Mouse (Mus musculus): ENCODE data around the gene Fgfr2. TPM values are rescaled to one million over a fixed set of nuclear protein-coding genes. Genes with fewer than 3 reads are reported as not detected.
A peak's percentile ranks its signal among the peaks of the same experiment; 100 is the strongest.

Fgfr2 gene
- total and polyA plus RNA-seq, 3 experiments = 47.1 to 245 (median 178) TPM

DNA sequence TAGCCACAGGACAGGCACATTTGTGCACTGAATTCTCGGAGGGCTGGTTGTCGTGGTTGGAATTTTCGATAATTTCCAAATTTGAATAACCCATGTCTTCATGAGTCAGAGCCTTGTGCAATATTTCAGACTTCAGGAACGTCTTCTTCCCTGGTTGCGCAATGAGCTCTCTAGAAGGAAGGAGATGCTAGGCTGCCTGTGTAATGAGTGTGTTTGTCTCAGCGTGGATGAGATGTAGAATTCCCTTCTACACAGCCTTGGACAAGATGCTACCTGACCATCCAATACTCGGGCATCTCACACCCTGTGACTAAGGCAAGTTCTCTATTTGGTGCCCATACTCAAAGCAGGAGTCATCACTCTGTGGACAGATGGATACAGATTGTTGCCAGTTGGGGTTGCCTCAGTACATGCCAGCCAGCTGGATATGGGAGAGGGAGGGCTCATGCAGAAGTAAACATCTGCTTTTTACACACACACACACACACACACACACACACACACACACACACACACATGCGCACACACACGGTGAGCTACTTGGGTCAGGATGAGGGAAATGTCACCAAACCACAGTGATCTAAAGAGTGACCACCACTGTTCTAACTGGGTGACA lies 2179.8 kb downstream of the Fgfr2 start:
- DNase-seq = no peak

- DNase-seq = no peak
Measured at GRCm38 (mm10) chr7:130940733-130941132, 2182.4 kb downstream of the Fgfr2 start.

DNA sequence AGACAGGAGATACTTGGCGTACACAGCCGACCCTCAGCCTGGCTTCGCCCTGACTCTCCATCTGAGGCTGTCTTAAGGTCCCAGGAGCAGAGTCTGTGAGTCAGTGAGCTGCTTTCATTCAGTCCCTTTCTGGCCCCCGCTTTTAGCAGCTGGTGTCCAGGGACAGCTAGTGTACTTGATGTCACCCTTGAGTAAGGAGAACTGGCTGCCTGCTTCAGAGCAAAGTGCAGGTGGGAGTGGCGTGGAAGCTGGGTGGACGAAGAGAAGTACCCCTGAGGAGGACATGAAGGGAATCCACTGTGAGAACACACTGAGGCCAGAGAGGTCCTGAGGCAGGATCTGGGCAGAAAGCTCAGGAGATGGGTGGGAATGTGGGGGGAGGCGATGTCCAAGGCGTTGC lies 2184.3 kb downstream of the Fgfr2 start:
- DNase-seq = no peak

DNA sequence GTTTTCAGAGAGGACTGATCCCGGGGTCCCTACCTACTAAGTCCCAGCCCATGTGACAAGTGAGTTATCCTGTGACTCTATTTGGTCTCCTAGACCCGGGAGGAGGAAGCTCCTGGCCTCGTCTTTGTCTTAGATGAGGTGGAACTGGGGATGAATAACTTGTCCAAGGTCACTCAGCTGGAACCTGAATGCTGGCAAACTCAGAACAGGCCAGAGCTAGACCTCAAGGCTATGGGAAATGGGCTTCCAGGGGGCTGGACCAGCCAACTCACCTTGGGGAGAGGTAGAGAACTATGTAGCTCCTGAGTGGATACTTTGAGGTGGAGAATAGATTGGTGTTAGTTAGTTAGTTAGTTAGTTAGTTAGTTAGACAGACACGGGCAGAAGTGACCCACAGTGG lies 2185.1 kb downstream of the Fgfr2 start:
- no peak for DNase-seq

- DNase-seq = no peak
Measured at GRCm38 (mm10) chr7:130937266-130937841, 2185.8 kb downstream of the Fgfr2 start.

DNA sequence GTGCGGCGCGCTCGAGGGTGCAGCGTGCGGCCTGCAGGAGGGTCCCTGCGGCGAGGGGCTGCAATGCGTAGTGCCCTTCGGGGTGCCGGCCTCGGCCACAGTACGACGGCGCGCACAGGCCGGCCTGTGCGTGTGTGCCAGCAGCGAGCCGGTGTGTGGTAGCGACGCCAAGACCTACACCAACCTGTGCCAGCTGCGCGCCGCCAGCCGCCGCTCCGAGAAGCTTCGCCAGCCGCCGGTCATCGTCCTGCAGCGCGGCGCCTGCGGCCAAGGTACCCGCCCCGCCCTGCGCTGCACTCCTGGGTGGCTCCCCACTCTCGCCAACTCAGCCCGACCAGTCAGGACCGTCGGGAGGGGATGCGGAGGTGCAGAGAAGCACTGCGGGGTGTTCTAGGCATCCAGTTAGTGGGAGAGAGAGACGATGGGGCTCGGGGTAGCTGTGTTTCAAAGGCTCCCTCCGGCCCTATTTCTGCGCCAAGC lies 2186.6 kb downstream of the Fgfr2 start:
- peak; percentile 74 for DNase-seq

DNA sequence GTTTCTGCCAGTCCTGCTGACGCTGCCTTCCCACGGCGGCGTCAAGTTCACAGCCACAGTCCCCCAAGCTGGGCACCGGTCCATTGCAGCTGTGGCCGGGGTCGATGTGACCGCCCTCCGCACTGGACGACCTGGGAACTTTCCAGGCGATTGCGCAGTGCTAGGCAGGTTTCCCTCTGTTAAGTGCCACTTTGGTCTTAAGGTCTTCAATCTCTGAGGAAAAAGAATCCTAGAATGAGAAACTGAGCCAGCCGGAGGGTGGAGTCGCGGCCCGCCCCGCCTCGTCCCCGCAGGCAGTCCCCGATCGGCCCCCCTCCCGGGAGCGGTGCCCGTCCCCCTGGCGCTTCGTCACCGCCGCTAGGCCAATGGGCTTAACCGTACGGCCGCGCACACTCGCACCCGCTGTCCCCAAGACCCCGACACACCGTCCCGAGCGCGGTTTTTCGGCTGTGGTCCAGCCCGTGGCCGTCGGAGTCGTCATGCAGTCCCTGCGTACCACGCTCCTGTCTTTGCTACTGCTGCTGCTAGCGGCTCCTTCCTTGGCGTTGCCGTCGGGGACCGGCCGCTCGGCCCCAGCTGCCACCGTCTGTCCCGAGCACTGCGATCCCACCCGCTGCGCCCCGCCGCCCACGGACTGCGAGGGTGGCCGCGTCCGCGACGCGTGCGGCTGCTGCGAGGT lies 2187.2 kb downstream of the Fgfr2 start, which contains the start of gene Htra1:
Gene Htra1 (plus strand): TSS at position 319 of the 679 bp plus-strand sequence.
- peak; percentile 93 for DNase-seq

GRCm38 (mm10) chr7:130935421-130935792 lies 2187.7 kb downstream of the Fgfr2 start:
- DNase-seq = no peak

- no peak for DNase-seq
Measured at GRCm38 (mm10) chr7:130934654-130935053, 2188.5 kb downstream of the Fgfr2 start.

- no peak for DNase-seq
Measured at GRCm38 (mm10) chr7:130932921-130933320, 2190.2 kb downstream of the Fgfr2 start.

DNA sequence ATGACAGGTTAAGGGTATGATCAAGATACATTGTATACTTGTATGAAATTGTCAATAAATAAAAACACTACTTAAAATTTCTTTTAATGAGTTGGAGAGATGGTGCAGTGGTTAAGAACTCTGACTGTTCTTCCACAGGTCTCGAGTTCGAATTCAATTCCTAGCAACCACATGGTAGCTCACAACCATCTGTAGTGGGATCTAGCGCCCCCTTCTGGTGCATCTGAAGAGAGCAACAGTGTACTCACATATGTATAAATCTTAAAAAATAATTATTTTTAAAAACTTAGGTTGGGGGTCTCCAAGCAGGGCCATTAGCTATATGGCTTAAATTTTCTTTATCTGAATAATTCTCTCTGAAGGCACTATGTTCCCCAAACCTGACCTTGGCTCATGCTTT lies 2192.7 kb downstream of the Fgfr2 start:
- no peak for DNase-seq

GRCm38 (mm10) chr7:130922981-130923731 lies 2200.0 kb downstream of the Fgfr2 start:
- DNase-seq = peak; percentile 85

GRCm38 (mm10) chr7:130918260-130918659 lies 2204.9 kb downstream of the Fgfr2 start:
- DNase-seq = no peak

- DNase-seq = peak; percentile 25
Measured at GRCm38 (mm10) chr7:130914693-130915363, 2208.3 kb downstream of the Fgfr2 start.

DNA sequence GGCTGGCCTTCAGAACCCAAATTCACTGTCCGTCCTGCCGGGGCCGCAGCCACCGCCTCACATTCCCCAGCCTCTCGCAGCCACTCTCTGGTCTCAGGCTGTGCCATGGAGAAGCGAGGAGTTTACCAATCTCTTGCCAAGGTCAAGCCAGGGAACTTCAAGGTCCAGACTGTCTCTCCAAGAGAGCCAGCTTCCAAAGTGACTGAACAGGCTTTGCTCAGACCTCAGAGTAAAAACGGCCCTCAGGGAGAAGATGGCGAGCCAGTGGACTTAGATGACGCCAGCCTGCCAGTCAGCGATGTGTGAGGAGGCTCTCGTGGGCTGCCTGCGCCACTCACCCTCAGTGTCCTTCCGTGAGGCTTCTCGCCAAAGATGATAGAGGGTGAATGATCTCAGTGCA lies 2212.3 kb downstream of the Fgfr2 start:
- peak; percentile 84 for DNase-seq

GRCm38 (mm10) chr7:130904571-130905365 lies 2218.4 kb downstream of the Fgfr2 start:
- DNase-seq = no peak

- no peak for DNase-seq
Measured at GRCm38 (mm10) chr7:130903505-130904074, 2219.6 kb downstream of the Fgfr2 start.

DNA sequence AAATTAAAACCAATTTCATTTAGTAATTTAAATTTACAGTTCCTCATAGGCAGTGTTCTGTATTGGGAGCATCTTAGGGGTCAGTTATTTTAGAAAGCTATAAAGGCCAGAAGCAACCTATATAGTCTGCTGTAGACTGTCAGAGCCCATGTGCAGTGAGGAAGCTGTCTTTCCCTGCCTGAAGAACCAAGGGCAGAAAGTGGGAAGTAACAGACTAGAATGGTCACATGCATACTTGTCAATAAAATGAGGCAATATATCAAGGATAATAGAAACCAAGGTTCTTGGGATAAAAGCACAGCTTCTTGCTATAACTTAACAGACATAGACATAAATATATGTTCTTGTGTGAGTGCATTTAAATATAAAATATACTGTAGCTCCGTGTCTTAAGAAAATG lies 2220.2 kb downstream of the Fgfr2 start:
- no peak for DNase-seq

DNA sequence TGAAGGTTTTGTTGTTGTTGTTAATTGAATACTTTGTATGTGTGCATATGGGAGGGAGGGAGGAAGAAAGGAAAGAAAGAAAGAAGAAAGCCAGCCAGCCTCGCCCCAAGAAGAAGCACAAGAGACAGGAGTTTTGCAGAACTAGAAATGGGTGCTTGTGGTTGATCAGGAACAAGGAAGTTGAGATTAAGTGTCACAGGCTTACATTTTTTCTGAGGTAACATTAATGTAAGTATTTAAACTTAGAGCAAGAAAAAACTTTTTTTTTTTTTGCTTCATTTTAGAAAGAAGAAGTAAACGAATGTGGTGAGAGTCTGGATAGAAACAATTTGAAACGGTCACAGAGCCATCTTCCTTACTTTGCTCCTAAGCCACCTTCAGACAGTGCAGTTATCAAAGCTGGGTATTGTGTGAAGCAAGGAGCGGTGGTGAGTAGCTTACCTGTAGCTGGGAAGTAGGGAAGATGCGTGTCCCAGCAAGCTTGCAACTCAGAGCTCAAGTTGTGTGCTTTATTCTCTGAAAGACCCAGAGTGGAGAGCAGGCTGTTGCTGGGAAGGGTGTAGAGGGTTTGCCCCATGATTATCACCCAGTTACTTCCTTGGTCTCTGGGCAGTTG lies 2222.8 kb downstream of the Fgfr2 start:
- DNase-seq = no peak

DNA sequence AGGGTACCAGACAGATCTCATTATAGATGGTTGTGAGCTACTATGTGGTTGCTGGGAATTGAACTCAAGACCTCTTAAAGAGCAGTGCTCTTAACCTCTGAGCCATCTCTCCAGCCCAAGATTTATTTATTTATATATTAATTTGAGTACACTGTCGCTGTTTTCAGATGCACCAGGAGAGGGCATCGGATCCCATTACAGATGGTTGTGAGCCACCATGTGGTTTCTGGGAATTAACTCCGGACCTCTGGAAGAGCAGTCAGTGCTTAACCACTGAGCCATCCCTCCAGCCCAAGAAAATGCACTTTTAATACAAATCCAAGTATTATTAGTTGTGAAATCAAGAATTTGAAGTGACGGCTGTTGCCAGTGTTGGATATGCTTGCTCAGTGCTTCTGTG lies 2224.8 kb downstream of the Fgfr2 start:
- no peak for DNase-seq

Measured in adrenal gland, adult 2 months (tissue).